Mouse (Mus musculus) thymus, postnatal 4 days (tissue): ENCODE measurements around the gene Sh3bgrl3.

ENCODE experiments used
- DNase-seq: peaks from one replicate; pipeline ENCODE4 v3.0.0; 2021

Sh3bgrl3 gene

DNA sequence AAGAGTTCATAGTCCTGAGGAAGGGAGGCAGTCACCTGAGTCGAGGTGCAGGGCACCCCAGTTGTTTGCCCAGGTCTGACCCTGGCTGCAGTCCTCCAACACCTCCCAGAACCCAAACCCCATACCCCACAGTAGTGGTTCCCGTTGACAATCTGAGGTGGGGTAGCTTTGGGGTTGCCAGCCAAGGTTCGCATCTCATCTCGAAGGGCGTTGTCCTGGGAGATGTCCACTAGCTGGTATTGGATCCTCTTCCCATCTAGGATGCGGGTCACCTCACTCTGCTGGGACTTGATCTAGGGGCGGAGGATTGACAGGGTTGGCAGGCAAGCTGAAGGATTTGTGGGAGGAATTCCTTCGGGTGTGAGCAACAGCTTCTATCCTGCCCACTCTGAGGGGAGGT is 796 bp downstream of the Sh3bgrl3 start:
- DNase-seq, result peak; percentile 27

DNA sequence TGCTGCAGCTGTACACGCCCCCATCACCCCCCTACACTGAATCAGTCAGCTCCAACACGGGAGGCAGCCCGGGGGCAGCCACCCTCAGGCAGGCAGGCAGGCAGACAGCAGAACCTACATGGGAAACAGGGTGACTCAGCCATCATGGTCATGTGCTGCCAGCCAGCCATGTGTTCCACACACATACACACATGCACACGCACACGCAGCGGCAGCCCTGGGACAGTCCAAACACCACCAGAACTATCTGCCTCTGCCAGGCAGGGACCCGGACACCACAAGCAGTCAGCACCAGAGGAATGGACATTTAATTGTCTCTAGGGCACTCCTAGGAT is 1.5 kb downstream of the Sh3bgrl3 start:
- no peak for DNase-seq

DNA sequence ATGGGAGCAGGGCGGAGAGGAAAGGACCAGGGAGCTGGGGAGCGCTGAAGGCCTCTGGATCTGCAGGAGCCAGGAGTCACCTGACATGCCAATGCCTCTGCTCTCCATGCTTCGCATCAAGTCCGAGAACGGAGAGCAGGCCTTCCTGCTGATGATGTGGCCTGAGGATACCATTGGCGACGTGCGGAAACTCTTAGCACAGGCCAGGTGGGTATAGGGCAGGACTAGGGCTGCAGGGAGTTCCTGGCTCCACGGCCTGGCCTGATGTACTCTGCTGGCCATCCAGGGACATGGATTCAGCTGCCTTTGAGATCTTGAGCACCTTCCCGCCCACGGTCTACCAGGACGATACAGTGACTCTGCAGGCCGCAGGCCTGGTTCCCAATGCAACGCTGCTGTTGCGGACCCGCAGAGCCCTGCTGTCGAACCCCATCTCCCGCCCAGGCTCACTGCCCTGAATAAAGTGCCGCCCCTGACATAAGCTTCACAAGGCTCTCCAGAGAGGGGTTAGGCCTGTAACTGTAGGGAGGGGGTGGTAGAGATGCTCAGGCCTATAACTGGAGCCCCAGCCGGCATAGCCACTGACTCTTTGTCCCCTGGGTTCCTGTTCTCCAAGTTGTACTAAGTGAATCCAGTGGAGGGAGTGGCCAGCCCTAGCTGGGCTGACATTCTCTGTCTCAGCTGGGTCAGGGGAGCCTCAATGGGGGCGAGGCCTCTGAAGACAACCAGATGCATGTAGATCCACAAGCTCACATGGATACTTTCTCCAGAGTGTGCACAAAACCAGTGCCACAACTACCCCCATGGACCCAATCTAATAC is 2.1 kb downstream of the Sh3bgrl3 start:
- peak; percentile 27 for DNase-seq

DNA sequence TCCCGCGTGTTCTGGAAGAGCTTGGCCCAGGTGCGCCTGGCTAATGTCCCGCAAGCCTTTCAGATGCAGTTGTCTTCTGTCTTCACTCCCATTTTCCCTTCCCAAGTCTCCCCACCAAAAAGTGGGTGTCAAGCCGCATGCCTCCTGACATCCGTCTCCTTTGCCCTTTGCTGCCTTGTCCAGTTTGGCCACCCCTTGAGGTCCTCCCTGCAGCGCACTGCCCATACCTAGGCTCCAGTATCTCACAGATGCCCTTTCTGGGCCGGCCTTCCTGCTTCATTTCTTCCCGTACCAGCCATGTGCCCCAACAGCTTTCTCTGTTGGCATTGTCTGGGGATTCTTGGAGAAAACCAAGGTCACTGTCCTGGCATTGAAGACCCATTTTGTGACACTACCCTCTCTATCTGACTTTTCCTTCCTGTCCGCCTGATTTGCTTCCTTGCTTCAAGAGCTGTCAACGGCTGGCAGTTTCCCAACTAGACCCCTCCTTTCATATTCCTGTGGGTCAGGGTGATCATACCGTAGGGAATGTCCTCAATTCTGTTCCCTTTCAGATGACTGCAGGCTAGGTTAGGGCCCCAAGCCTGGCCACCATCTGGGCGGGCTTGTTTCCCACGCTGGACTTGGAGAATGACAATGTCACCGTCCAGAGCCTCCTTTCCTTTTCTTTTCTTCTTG is 3.1 kb downstream of the Sh3bgrl3 start:
- DNase-seq, result no peak

DNA sequence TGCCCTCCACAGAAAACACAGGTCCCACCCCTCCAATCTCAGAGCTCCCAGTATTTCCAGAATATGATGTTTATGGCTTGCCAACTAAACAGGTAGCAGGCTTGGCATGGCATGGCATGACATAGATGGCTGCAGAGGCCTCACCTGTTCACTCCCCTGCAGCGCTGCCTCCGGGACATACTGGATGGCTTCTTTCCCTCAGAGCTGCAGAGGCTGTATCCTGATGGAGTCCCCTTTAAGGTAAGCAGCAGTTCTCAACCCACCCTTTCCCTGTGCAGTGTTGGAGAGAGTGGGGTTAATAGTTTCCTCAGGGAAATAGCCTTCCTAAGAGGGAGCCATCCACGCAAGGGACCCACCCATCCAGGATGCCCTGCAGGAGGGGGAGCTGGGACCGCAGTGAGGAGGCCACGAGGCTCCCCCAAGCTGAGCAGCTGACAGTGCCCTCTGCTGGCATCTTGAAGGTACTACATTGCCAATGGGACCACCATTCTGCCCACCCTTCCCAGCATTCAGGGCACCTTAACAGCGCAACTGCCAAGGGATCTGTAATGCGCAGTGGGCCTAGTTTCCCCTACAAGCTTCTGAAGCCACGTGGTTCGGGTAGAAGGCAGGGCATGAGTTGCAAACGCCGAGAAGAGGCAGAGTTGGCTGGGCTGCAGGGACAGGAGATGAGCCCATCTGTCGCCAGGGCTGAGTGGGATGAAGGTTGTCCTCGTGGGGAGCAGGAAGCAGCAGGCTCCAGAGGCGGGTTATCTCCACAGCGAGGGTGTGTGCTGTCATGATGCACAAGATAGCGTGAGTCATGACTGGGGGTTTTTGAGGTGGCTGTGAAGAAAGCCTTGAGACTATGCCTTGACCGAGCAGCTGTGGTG is 4.7 kb downstream of the Sh3bgrl3 start:
- DNase-seq, result peak; percentile 85

DNA sequence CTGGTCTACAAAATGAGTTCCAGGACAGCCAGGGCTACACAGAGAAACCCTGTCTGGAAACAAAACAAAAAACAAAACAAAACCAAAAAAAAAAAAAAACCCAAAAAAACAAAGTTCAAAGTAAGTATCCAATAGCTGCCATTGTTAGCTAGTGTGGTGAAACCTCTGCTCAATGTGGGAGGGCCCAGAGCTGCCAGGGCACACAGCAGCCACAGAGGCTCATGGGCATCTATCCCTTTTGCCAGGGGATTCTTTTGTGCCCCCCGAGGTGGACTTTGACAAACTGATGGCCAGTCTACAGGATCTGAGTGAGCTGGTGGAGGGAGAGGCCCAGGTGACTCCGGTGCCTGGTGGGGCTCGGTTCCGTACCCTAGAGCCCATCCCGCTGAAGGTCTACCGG is 5.4 kb downstream of the Sh3bgrl3 start:
- no peak for DNase-seq

DNA sequence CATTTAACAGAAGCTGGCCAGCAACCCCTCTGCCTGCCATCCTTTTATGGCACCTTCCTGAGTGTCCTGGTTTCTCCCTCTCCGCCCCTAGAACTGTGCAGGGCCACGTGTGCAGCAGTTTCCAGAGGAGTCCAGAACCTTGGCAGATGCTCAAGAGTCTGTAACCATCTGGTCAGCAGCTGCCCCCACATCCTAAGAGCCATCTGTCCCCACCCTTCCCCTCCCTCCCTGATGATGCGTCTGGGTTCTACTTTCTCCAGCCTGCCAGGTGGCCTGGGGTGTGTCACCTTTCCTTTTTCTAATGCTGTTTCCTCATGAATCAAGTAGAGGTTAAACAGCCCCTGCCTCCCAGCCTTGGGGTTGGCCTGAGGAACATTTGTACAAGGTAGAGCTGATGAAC is 6.3 kb downstream of the Sh3bgrl3 start:
- peak; percentile 51 for DNase-seq

DNA sequence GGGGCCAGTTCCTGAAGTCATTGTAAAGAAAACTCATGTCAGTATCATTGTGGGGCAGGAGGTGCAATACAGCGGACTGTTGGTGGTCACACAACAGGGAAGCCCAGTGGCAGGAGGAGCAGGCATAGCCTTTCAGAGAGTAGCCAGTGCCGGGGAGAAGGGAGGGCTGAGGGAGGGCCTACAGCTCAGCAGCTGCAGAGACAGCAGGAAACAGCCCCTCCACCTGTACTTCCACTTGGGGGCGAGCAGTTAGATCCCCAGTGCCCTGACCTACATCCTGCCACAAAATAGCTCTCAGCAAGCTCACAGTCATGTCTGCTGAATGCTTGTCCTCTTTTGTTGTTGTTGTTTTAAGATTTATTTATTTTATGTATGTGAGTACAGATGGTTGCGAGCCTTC is 7.0 kb downstream of the Sh3bgrl3 start:
- peak; percentile 83 for DNase-seq

DNA sequence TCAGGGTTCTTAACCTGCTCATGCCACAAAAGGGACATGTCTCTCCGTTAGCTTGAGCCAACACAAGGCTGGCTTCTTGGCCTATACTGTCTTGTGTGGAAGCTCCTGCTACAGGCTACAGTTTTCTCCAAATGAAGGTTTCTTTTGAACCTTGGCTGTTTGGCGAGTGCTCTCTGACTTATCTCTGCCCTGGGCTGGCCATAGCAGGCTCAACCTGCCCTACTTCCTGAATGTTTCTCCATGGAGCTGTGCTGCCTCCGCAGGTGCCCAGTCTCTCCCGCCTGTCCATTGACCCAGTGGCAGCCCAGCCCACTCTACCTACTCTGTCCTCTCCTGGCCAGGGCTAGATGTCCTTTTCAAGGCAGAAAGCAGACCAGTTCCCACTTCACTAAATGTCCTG is 7.7 kb downstream of the Sh3bgrl3 start:
- DNase-seq, result peak; percentile 56

DNA sequence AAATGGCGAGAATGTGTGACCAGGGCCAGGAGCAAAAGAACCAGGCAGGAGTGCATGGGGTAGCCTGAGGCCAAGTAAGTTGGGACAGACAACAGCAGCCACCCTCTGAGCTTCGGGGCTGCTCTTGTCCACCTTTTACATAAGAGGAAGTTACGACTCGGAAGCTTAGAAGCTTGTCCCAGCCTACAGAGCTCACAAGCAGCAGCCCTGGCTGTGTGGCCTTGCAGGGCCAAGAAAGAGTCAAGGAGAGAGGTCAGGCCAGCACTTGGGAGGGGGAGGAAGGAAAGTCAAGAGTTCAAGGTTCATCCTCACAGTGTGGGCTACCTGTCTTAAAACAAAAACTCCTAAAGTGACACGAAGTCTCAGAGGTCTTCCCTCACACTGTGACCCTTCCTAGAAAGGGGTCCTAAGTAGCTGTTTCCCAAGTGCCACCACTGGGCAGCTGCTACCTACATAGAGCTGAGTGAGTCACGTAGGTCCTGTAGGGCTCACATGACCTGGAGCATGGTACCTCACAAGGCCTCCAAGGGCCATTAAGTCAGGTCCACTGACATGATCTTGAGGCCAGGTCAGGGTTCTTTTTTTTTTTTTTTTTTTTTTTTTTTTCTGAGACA is 8.3 kb downstream of the Sh3bgrl3 start:
- DNase-seq, result peak; percentile 42

DNA sequence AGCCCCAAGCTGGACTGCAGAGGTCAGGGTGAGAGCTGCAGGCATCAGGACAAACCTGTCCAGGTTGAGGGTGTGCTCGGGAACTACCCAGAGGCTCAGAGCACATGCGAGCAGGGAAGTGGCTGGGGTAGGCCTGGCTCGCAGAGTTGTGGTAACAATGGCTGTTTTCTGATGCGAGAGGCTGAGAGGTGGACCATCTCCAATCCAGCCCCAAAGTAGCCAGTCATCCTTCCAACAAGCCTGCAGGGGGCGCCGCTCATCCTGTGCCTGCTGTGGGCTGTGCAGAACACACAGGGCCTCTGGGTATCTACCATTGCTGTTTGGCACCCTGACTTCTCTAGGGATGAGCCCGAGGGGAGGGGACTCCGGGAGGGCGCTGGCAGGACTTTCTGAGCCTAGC is 8.9 kb downstream of the Sh3bgrl3 start:
- DNase-seq, result peak; percentile 83

DNA sequence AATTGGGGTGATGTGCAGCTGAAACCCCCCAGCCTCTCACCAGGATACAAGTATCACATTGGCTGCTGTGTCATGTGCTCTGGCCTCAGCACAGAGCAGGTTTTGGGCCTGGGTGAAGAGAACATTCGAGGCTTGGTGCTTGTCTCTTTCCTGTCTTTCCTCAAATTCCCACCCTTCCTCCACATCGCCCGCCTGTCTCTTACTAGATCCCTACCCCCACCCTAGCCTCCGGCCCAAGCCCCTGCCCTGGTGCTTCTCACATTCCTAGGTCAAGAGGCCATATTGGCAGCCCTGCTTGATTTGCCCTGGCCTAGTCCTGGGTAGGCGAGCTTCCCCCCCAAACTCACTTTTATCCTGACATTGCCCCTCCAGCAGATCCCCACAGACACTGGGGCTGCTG is 9.5 kb downstream of the Sh3bgrl3 start:
- peak; percentile 62 for DNase-seq

DNA sequence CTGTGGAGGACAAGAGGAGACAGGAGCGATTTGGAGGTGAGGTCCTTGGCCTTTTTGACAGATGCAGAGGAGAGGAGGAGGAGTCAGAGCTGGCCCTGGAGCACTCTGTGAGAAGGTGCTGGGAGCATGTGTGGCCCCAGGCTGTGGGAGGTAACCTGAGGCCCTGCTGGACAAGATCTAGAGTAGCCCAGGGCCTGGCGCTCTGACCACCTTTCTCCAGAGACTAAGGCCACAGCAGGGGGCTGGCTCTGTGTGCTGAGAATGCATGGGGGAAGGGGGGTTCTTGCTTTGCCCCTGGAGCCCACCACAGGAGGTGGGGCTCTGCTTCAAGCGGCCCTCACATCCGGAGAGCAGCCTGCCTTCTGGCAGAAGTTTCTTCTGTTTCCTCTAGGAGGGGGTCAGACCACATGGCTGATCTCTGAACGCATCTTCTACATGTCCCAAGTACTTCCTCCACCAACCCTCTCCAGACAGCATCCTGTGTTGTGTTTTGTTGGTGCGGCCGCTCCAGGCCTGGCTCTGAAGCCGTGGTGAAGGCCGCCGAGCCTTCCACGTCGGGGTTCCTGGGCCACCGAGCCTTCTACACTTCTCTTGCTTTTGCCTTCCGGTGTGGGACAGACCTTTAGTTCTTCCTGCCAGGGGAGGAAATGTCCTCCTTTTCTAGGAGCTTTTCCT is 10.3 kb downstream of the Sh3bgrl3 start:
- peak; percentile 75 for DNase-seq

DNA sequence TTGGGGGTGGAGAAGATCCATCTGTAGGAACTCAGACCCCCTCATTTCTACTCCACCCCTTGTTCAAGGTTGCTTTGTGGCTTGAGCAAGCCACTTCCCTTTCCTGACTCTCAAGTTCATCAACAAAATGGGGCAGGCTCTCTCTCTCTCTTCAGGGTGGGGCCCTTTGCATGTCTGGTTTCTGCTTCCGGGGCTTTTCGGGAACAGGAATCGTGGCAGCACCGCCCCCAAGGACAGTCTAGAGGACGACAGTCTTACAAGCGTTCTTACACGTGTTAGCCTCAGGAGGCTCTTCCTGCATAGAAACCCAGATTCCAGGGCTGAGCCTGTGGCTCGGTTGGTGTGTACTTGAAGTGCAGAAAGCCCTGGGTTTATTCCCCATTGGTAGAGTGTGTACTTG is 11.6 kb downstream of the Sh3bgrl3 start:
- DNase-seq, result peak; percentile 78

DNA sequence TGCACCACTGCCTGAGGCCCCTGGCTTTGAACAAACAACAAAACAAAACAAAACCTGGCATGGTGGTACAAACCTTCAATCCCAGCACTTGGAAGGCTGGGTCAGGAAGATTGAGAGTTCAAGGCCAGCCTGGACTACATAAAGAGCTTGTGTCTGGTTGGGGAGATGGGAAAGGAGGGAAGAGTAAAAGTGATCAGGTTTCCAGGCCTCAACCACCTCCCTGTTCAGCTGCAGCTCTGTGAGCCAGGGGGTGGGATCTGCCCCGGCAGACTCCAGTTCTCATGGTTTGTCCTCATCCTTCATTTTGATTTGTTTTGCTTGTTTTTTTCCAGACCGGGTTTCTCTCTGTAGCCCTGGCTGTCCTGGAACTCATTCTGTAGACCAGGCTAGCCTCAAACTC is 12.1 kb downstream of the Sh3bgrl3 start:
- DNase-seq, result peak; percentile 46

DNA sequence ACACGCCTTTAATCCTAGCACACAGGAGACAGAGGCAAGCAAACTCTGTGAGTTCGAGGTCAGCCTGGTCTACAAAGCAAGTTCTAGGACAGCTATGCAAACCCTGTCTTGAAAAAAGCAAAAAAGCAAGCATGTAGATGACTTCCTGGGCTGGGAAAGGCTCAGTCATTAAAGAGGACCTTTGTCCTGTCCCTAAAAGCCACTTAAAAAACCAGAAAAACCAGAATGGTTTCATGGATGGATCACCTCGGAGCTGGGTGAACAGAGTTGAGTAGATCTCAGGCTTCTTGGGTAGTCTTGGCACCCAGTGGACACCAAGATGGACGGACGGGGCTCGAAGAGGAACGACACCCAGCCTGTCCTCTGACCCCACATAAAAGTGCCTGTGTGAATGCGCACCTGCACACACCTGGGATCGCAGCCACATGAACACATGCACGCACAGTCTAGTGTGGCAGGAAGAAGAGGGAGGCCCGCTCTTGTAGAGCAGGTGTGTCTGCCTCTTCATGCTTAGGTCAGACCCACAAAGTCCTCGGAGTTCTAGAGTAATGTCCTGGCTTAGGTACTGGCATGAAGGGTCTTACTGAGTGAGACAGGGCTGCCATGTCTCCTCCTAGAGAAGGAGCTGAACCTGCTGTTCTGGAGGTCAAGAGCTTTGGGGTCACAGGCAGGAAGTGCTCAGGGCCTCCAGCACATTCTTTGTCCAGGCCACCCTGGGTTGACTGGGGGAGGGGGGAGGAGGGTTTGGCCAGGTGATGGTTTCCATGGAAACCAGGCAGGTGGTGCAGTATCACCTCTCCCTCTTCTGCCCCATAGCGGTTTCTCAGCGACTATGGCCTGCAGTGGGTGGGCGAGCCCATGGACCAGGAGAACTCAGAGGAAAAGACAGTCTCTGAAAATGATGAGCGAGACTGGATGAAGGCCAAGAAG is 13.1 kb downstream of the Sh3bgrl3 start:
- peak; percentile 65 for DNase-seq

DNA sequence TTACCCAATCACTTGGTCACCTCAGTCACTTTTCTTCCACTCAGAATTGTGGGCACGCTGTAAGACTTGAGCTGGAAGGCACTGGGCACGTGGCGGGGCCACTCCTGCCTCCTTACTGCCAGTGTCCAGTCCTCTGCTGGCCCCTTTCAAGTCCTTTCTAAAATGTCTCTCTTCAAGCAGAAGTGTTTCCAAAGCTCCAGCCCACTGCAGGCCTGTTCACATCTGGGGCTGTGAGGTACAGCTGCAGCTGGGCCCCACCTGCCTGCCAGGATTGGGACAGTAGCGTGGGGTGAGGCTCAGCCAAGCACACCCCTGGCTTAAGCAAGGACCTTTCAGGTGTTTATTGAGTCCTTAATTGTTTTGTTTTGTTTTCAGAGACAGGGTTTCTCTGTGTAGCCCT is 14.6 kb downstream of the Sh3bgrl3 start:
- no peak for DNase-seq

DNA sequence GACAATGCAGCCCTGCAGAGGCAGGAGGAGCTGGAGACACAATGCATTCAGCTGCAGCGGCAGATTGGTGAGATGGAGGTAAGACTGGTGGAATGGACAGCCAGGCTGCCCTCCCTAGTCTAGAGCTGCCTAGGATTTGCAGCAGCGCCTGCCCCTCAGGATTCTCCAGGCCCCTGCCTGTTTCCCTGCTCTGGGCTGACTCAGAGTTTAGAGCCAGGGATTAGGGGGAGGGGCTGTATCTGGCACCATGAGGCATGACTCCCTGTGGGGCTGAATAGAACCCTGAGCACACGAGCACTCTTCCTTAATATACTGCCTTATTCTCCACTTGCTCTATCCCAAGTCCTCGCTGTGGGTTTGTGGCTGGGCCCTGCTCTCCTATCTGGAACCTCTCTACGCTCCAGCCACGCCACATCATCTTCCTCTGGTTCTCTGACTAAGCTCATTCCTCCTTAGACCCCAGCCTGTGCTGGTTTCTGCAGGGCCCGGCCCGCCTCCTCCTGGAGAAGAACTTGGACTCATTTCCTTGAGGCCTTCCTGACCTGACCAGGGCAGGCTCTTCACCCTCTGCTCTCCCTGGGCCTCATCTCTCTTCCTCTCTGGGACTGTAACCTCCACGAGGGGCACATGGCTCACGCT is 15.1 kb downstream of the Sh3bgrl3 start:
- DNase-seq, result peak; percentile 44

DNA sequence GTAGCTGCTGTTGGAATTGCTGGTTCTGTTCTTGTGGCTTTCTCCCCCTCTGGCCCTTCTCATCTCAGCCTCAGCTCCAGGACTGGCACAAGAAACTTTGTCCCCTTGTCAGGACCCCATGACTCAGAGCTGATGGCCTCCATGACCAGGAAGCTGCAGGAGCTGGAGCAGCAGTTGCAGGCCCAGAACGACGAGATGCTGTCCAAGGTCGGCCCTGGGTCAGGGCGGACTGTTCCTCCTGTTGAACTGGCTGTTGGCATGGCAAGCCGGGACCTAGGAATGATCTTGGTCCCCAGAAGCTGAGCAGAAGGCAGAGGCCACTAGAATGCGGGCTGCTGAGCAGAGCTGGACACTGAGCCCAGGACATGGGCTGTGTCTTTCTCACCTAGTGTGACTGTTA is 16.2 kb downstream of the Sh3bgrl3 start:
- no peak for DNase-seq

DNA sequence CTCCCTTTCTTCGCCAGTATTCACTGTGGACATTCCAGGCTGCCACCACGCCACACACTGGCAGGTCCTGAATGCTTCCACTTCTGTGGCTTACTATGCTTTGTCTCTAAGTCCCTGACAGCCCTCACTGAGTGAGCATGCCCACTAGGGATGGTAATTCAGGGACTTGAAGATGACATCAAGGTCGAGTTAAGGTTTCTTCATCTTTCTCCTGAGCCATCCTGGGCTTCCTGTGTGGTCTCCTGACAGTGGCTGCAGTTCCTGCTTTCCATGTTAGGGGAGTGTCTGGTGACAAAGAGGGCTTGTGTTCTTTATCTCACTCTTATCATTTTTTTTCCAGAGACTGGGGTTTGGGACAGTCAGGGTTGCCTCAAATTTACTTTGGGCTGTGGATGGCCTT is 17.9 kb downstream of the Sh3bgrl3 start:
- no peak for DNase-seq

DNA sequence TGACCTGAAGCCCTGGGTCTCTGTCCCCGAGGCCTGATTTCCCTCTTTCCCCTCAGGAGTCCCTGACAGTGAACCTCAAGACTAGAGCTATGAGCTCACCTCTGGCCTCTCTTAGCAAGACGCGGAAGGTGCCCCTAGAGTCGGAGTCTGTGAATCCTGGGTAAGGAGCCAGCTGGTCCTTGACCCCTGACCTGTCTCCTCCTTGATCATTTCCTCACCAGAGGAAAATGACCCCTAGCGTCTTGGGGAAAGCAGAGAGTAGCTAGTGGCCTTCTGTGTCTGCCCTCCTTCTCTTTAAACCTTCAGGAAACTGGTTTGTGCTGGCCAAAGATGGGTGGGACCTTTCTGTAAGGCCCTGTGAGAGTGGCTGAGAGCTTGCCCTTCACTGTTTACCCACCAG is 20.4 kb downstream of the Sh3bgrl3 start:
- no peak for DNase-seq
